Comparison of ENCODE assay signal across 15 mouse cellular contexts in genomic region chr11:35364469-35364868, GRCm38 (mm10).
"Had no signal": no experiment of that assay in that cellular context is flagged by ENCODE, and none has a peak within 500 bp of the region (broad histone marks: within the 10 kb centered on the region; RNA-seq: fewer than 3 reads in every experiment).

No protein-coding gene starts in this region.

- H3K9me3 ChIP-seq: liver, embryonic 15.5 days; midbrain, embryonic 13.5 days; neural tube, embryonic 15.5 days had no signal

- H3K27ac ChIP-seq: kidney, postnatal 0 days; left cerebral cortex, adult 2 months; limb, embryonic 13.5 days; liver, embryonic 15.5 days; midbrain, embryonic 13.5 days; neural tube, embryonic 15.5 days had no signal

- H3K4me3 ChIP-seq: left cerebral cortex, adult 2 months; limb, embryonic 13.5 days; liver, embryonic 15.5 days; midbrain, embryonic 13.5 days; myocyte; neural tube, embryonic 15.5 days had no signal

- H3K27me3 ChIP-seq: limb, embryonic 13.5 days; liver, embryonic 15.5 days had no signal

- ATAC-seq: inflammation-experienced regulatory T-cells, adult 6 months; intestine, postnatal 0 days had no signal

- H3K36me3 ChIP-seq: limb, embryonic 13.5 days; liver, embryonic 15.5 days; midbrain, embryonic 13.5 days; neural tube, embryonic 15.5 days had no signal

- H3K9ac ChIP-seq: limb, embryonic 13.5 days; liver, embryonic 15.5 days; midbrain, embryonic 13.5 days; neural tube, embryonic 15.5 days had no signal

- DNase-seq: kidney, adult 8-10 months; kidney, postnatal 4 days; right cerebral cortex, postnatal 4 days; spleen, adult 18-20 months; thymus, adult 18-20 months; thymus, postnatal 14 days had no signal

- H3K4me1 ChIP-seq: liver, embryonic 15.5 days had no signal

- H3K4me2 ChIP-seq: limb, embryonic 13.5 days; liver, embryonic 15.5 days; neural tube, embryonic 15.5 days had no signal
